Mouse (Mus musculus) megakaryocyte, embryonic 14.5 days (primary cell): Measurements from ENCODE around the gene Gopc.

Experiments used
- FLI1 ChIP-seq: IDR thresholded peaks from 2 replicates; pipeline ENCODE4 v1.6.1; 2012; ENCODE audit warnings: low read length, inconsistent platforms, mixed read lengths
- GATA1 ChIP-seq: IDR thresholded peaks from 3 replicates; pipeline ENCODE4 v1.6.1; 2012; ENCODE audit warnings: mixed read lengths, low read length, inconsistent platforms, borderline replicate concordance

- TF ChIP-seq GATA1 (no peak), FLI1 (no peak)
These were observed 7.3 kb downstream of the Gopc start for GRCm38 (mm10) chr10:52374651-52375050.
